Comparison of ENCODE assay signal across 1 mouse cellular context in genomic region chr9:107986376-107986775, GRCm38 (mm10).
TF ChIP-seq lines count a peak whose summit lies in the region.

No protein-coding gene starts in this region.

TF ChIP-seq in myocyte, 11 proteins besides CTCF, POLR2A, EP300 and RAD21:
- TF ChIP-seq MYOG (IDR thresholded peaks at IDR 0.05; ENCODE audit: control insufficient read depth in 1 of 3, insufficient read depth in 1 of 3, insufficient read length in 2 of 3, low read depth in 2 of 3) = no peak
- no peak for TF ChIP-seq TCF3 (IDR thresholded peaks at IDR 0.05; ENCODE audit: insufficient read length, low read depth)
- TF ChIP-seq POLR2AphosphoS2 (IDR thresholded peaks at IDR 0.05; ENCODE audit: insufficient read length, low read depth) = no peak
- TF ChIP-seq SRF (IDR thresholded peaks at IDR 0.05; ENCODE audit: control insufficient read depth, insufficient read length, low read depth) = no peak
- TF ChIP-seq E2F4 (IDR thresholded peaks at IDR 0.05; ENCODE audit: insufficient read depth) = no peak
- no peak for TF ChIP-seq MAX (IDR thresholded peaks at IDR 0.05; ENCODE audit: low read depth)
- no peak for TF ChIP-seq REST (IDR thresholded peaks at IDR 0.05; ENCODE audit: insufficient read depth, insufficient read length)
- no peak for TF ChIP-seq MYOD1 (IDR thresholded peaks at IDR 0.05; ENCODE audit: control insufficient read depth in 1 of 3, insufficient read length in 2 of 3, low read depth in 2 of 3)
- no peak for TF ChIP-seq USF1 (IDR thresholded peaks at IDR 0.05; ENCODE audit: low read depth)
- TF ChIP-seq CEBPB (IDR thresholded peaks at IDR 0.05; ENCODE audit: insufficient read depth, poor library complexity, severe bottlenecking) = no peak
- no peak for TF ChIP-seq TCF12 (IDR thresholded peaks at IDR 0.05; ENCODE audit: insufficient read depth, poor library complexity, severe bottlenecking)
